Mouse (Mus musculus): ENCODE data around the gene Ptpn7. TPM values are rescaled to one million over a fixed set of nuclear protein-coding genes. Genes with fewer than 3 reads are reported as not detected.

Gene Ptpn7
- polyA plus RNA-seq, 1 experiment from 2014 or later: 0.36 TPM

DNA sequence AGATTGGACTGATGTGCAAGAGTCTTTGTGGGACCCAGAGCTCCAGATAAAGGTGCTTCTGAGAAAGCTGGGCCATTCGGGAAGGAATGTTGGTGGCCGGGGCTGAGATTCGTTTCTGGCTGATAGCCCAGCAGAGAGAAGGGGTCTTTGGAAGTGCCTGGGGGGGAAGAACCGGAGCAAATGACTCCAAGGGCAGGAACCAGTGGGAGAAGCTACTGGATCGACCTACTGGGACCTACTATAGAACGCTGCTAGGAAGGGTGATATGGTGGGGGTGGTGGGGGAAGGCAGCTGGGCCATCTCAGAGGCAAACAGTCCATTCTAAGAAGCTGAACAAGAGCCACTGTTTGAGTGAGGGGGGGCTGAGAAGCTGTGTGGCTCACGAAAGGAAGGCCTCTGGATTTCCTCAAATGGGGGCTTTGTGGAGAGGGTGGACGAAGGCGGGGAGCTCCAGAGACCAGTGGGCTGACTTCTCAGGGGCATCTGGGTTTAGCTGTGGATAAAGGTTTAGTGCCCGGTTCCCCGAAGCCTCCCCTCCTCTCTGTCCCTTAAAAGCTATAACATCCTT, 27.1 kb downstream of the Ptpn7 start:
- WGBS: 70% methylated on average over 11 of the region's 11 CpGs
- Histone ChIP-seq H3K4me3 (replicated peaks) (no peak overlapping the region), H3K9me3 (replicated peaks) (no peaks in the 10 kb centered on the region), H3K36me3 (peaks cover 19% of the 10 kb centered on the region), H3K4me1 (peaks cover 21% of the 10 kb centered on the region), H3K9ac (replicated peaks) (no peak overlapping the region), H3K4me2 (no peak overlapping the region), H3K27me3 (replicated peaks) (no peaks in the 10 kb centered on the region), H3K27ac (replicated peaks) (peak overlapping the region; percentile 77)
- 0 out of 2 replicates have a peak, but pooled peaks have one; percentile 15 for ATAC-seq (ENCODE audit: low FRiP score)

DNA sequence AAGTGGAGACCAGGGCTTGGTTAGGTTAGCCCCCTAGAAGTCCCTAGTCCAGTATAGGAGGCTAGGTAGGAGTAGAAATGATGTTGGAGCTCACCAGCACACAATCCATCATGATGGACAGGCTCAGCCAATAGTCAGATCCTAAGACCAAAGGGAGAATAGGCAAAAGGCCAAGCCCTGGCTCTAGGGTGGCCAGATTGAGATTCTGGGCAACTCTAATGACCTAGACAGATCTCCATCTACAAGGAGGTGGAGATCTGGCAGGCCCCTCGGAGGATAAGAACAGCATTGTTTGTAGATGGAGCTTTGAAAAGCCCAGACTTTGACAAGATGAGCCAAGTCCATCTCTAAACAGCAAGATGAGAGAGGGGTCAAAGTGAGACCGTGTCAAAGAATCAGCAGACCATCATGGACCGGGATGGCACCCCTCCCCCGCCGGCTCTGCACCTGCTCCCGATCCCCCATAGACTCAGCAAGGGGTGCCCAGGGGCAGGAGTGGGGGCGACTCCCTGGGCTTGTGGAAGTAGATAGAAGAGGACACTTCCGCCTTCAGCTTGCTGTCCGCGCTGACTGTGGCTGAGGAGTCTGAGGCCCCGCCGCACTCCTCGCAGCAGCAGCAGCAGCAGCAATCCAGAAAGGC, 28.0 kb downstream of the Ptpn7 start:
- no peak for ATAC-seq (ENCODE audit: low FRiP score)
- no peak overlapping the region for H3K9ac ChIP-seq (replicated peaks)
- H3K4me3 ChIP-seq (replicated peaks): no peak overlapping the region
- H3K27me3 ChIP-seq (replicated peaks): no peaks in the 10 kb centered on the region
- 86% methylated on average over 13 of the region's 13 CpGs for WGBS
- H3K27ac ChIP-seq (replicated peaks): peak overlapping the region; percentile 77
- no peak overlapping the region for H3K4me2 ChIP-seq
- peaks cover 14% of the 10 kb centered on the region for H3K36me3 ChIP-seq
- peaks cover 19% of the 10 kb centered on the region for H3K4me1 ChIP-seq
- H3K9me3 ChIP-seq (replicated peaks): no peaks in the 10 kb centered on the region

DNA sequence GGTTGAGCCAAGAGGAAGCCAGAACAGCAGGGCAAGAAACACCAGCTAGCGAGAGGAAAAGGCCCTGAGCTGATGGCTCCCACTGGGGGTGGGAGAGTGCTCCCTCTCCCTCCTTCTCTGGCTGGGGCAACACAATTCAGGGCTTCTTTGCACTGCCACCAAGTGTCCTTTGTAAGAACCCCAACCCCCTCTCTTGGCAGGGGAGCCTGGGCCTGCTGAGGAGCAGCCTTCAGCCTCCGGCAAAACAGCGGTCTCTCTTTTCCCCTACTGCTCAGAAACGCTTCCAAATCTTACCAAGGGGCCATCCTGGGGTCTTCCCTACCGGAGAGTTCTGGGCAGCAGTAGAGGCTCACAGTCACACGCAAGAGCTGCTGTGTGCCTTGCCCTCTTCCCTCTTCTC, 30.2 kb downstream of the Ptpn7 start:
- peaks cover 10% of the 10 kb centered on the region; the same call in 1 of the 2 replicates for H3K4me1 ChIP-seq
- peak overlapping the region; percentile 70 for H3K27ac ChIP-seq (replicated peaks)
- no peaks in the 10 kb centered on the region for H3K9me3 ChIP-seq (replicated peaks)
- 55% methylated on average over 6 of the region's 6 CpGs for WGBS
- no peak overlapping the region for H3K4me3 ChIP-seq (replicated peaks)
- H3K4me2 ChIP-seq: no peak overlapping the region
- no peaks in the 10 kb centered on the region for H3K36me3 ChIP-seq
- no peak overlapping the region for H3K9ac ChIP-seq (replicated peaks)
- H3K27me3 ChIP-seq (replicated peaks): no peaks in the 10 kb centered on the region
- ATAC-seq (ENCODE audit: low FRiP score): no peak

DNA sequence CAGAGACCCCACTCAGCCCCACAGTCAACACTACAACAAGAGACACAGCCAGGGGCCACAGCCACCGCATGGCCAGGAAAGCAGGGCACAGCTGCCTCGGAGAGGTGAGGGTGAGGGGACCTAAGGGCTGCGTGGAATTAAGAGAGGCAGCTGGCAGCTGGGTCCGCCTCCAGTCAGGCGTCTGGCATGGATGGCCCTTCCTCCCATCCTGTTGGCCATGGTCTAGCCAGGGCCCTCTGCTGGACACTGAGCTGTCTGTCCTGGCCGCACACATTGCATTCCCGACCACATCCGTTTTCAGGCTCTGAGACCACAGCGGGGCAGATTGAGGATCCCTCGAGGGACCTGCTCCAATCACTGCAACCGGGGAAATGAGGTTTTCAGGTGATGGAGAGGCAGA, 34.9 kb downstream of the Ptpn7 start, which contains the start of gene Gpr37l1:
TSS of gene Gpr37l1 (minus strand) at position 247 of the 400 bp plus-strand sequence.
- no peak within 1 kb of the TSS for H3K27ac ChIP-seq (replicated peaks)
- H3K36me3 ChIP-seq: no peaks in the 10 kb centered on the region
- no peaks in the 10 kb centered on the region for H3K27me3 ChIP-seq (replicated peaks)
- H3K4me1 ChIP-seq: peaks cover 6% of the 10 kb centered on the region
- H3K4me3 ChIP-seq (replicated peaks): no peak within 1 kb of the TSS
- no peaks in the 10 kb centered on the region for H3K9me3 ChIP-seq (replicated peaks)
- no peak within 1 kb of the TSS for H3K9ac ChIP-seq (replicated peaks)
- H3K4me2 ChIP-seq: no peak within 1 kb of the TSS
- 62% methylated on average over 11 of the region's 11 CpGs for WGBS
- ATAC-seq (ENCODE audit: low FRiP score): no peak

DNA sequence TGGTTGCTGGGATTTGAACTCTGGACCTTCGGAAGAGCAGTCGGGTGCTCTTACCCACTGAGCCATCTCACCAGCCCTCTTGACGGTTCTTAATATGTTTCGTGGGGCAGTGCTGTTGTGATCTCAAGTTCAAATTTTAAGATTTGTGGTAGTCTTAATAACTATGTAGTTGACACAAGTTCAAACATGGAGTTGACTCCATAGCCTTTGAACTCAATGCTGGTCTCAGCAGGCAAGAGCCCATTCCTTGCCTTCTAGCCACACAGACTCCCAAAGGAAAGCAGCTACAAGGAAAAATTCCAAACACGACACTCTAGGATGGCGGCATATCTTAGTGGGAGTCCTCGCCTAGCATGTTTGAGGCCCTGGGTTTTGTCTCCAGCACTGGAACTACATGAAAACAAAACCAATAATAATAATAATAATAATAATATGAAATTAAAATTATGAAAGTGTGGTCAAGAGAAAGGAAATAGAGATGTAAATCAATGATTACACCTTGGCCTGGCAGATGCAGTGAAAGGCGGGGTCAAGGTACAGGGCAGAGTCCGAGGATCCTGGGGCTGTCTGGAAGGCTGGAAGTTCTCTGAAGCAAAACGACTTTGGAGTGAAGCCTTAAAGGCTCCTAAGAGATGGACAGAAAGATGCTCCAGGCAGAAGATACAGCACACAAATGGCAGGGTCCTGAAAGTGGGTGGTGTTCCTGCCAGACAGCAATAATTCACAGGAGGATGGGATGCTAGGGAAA, 36.1 kb downstream of the Ptpn7 start:
- no peak for ATAC-seq (ENCODE audit: low FRiP score)
- H3K27me3 ChIP-seq (replicated peaks): no peaks in the 10 kb centered on the region
- H3K4me1 ChIP-seq: peaks cover 6% of the 10 kb centered on the region
- no peak overlapping the region for H3K9ac ChIP-seq (replicated peaks)
- no peak overlapping the region for H3K27ac ChIP-seq (replicated peaks)
- no peak overlapping the region for H3K4me2 ChIP-seq
- WGBS: 91% methylated on average over 10 of the region's 10 CpGs
- H3K9me3 ChIP-seq (replicated peaks): no peaks in the 10 kb centered on the region
- H3K4me3 ChIP-seq (replicated peaks): no peak overlapping the region
- H3K36me3 ChIP-seq: no peaks in the 10 kb centered on the region

DNA sequence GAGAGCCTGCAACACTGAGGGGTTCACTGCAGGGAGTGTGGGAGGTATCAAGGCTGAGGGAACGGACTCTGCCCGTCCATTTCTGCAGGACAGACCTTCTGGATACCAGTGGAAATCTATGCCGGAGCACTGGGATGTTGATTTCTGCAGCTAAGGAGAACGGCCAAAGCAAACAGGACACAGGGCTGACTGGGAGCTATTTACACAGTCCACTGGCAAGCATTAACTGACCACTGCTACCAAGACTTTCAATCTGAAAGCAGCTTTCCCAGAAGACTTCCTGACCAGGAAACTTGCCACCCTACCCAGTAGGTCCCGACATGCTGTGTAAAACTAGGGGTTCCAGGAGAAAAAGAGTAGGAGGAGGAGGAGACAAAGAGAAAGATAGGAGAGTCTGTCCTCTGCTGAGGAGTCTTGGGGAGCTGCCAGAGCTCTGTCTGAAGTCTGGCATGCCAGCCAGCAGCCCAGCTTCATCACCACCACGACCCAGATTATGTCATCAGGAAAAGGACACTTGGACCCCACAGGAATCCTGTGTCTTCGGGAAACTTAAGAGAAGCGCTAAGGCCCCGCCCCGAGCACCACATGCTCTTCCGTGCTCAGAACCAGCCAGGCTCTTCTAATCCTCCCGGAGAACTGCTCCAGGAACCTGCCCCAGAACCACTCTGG, 37.2 kb downstream of the Ptpn7 start:
- no peak overlapping the region for H3K4me3 ChIP-seq (replicated peaks)
- no peaks in the 10 kb centered on the region for H3K27me3 ChIP-seq (replicated peaks)
- no peak overlapping the region for H3K9ac ChIP-seq (replicated peaks)
- WGBS: 62% methylated on average over 12 of the region's 12 CpGs
- H3K9me3 ChIP-seq (replicated peaks): no peaks in the 10 kb centered on the region
- peak overlapping the region; percentile 64 for H3K27ac ChIP-seq (replicated peaks)
- no peaks in the 10 kb centered on the region for H3K36me3 ChIP-seq
- H3K4me2 ChIP-seq: no peak overlapping the region
- ATAC-seq (ENCODE audit: low FRiP score): no peak
- peaks cover 6% of the 10 kb centered on the region for H3K4me1 ChIP-seq

DNA sequence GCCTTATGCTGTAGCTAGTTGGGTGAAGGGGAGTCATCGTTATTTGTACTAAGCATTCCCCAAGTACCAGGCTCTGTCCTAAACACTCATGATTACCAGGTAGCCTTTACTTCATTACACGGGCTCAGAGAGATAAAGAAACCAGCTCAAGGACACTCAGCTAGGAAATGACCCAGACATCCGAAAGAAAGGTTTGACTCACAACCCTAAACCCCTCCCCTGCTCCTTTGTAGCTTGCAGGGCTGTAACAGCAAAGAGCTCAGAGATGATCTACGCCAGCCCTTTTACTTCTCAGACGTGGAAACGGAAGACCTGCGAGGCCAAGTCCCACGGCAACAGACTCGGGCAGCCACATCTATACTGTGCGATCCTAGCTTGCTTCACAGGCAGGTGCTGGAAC, 37.8 kb downstream of the Ptpn7 start:
- Histone ChIP-seq H3K9ac (replicated peaks) (no peak overlapping the region), H3K9me3 (replicated peaks) (no peaks in the 10 kb centered on the region), H3K27me3 (replicated peaks) (no peaks in the 10 kb centered on the region), H3K4me1 (peaks cover 6% of the 10 kb centered on the region), H3K36me3 (no peaks in the 10 kb centered on the region), H3K4me3 (replicated peaks) (no peak overlapping the region), H3K27ac (replicated peaks) (peak overlapping the region; percentile 64), H3K4me2 (no peak overlapping the region)
- no peak for ATAC-seq (ENCODE audit: low FRiP score)
- WGBS: 67% methylated on average over 10 of the region's 10 CpGs

DNA sequence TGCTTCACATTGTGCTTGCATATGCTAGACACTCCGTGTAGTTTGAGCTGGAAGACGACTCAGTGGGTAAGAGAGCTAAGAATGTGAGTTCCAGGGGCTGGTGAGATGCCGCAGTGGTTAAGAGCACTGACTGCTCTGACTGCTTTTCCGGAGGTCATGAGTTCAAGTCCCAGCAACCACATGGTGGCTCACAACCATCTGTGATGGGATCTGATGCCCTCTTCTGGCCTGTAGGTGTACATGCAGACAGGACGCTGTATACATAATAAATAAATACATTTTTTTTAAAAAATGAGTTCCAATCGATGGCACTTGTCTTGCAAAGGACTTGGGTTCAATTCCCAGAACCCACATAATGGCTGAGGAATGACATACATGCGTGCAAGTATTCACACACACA, 38.7 kb downstream of the Ptpn7 start:
- Histone ChIP-seq H3K27ac (replicated peaks) (no peak overlapping the region), H3K27me3 (replicated peaks) (no peaks in the 10 kb centered on the region), H3K4me1 (peaks cover 6% of the 10 kb centered on the region), H3K4me2 (no peak overlapping the region), H3K4me3 (replicated peaks) (no peak overlapping the region), H3K9me3 (replicated peaks) (no peaks in the 10 kb centered on the region), H3K9ac (replicated peaks) (no peak overlapping the region), H3K36me3 (no peaks in the 10 kb centered on the region)
- WGBS: 87% methylated on average over 7 of the region's 7 CpGs
- ATAC-seq (ENCODE audit: low FRiP score): no peak

DNA sequence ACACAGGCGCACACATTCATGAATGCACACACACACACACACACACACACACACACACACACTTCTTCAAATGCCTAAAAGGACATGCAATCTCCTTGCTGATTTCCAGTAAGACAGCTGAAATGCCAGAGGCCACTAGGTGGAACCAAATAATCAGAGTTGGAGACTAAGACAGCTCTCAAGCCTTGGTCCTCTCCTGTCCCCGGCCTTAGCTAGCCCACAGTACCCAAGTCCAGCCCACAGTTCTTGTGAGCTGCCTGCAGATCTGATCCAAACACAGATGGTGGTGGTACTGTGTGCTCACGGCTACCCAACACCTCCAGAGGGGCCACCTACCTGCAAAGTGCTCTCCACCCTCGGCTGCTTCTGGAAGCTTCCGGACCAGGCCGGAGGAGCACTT, 39.5 kb downstream of the Ptpn7 start:
- WGBS: 56% methylated on average over 6 of the region's 6 CpGs

DNA sequence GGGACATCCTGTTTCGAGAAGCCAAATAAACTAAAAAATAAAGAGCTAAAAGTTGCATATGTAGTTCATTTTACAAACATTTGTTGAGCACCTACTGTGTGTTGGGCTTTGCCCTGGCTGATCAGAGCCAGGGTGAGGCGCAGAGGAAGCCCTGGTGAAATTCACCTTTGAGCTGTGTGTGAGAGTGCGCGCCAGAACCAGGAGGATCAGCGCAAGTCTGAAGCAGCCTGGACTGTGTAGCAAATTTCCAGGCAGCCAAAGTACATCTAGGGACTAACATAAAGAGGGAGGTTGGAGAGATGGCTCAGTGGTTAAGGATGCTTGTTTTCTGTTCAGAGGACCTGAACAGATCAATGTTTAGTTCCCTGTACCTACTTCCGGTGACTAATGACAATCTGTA, 40.8 kb downstream of the Ptpn7 start:
- Histone ChIP-seq H3K4me2 (no peak overlapping the region), H3K36me3 (no peaks in the 10 kb centered on the region), H3K4me3 (replicated peaks) (no peak overlapping the region), H3K4me1 (peaks cover 6% of the 10 kb centered on the region), H3K9me3 (replicated peaks) (no peaks in the 10 kb centered on the region), H3K9ac (replicated peaks) (no peak overlapping the region), H3K27ac (replicated peaks) (no peak overlapping the region), H3K27me3 (replicated peaks) (no peaks in the 10 kb centered on the region)
- 94% methylated on average over 6 of the region's 6 CpGs for WGBS
- ATAC-seq (ENCODE audit: low FRiP score): no peak

More for the DNA sequence above, 39.5 kb downstream of the Ptpn7 start:
- no peak overlapping the region for H3K4me3 ChIP-seq (replicated peaks)
- H3K9me3 ChIP-seq (replicated peaks): no peaks in the 10 kb centered on the region
- peak; percentile 68; the same call in 1 of the 2 replicates for ATAC-seq (ENCODE audit: low FRiP score)
- H3K27ac ChIP-seq (replicated peaks): no peak overlapping the region
- H3K4me2 ChIP-seq: no peak overlapping the region
- H3K36me3 ChIP-seq: no peaks in the 10 kb centered on the region
- H3K9ac ChIP-seq (replicated peaks): no peak overlapping the region
- no peaks in the 10 kb centered on the region for H3K27me3 ChIP-seq (replicated peaks)
- peaks cover 6% of the 10 kb centered on the region for H3K4me1 ChIP-seq

DNA sequence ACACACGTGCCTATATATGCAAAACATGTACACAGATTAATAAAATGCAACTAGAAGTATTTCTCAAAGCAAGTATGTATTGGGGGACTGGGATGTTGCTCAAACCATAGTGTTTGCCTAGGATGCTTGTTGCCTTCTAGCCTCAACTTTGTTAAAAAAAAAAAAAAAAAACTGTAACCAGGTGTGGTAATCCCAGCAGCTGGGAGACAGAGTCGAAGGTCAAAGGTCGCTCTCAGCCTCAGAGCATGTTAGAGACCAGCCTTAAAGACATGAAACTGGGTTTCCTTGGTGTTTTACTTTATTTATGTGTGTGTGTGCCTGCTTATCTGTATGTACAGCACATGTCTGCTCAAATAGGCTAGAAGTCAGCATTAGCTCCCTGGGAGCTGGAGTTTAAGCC, 42.7 kb downstream of the Ptpn7 start:
- H3K36me3 ChIP-seq: no peaks in the 10 kb centered on the region
- H3K27me3 ChIP-seq (replicated peaks): no peaks in the 10 kb centered on the region
- H3K27ac ChIP-seq (replicated peaks): no peak overlapping the region
- no peak for ATAC-seq (ENCODE audit: low FRiP score)
- no peak overlapping the region for H3K4me3 ChIP-seq (replicated peaks)
- peaks cover 2% of the 10 kb centered on the region for H3K4me1 ChIP-seq
- 76% methylated on average over 3 of the region's 3 CpGs for WGBS
- no peaks in the 10 kb centered on the region for H3K9me3 ChIP-seq (replicated peaks)
- H3K9ac ChIP-seq (replicated peaks): no peak overlapping the region
- no peak overlapping the region for H3K4me2 ChIP-seq
